Mouse (Mus musculus) mammary gland, adult 2 months (tissue): ENCODE data around the gene L3mbtl2. TPM values are rescaled to one million over a fixed set of nuclear protein-coding genes. Genes with fewer than 3 reads are reported as not detected.

Experiments used
- polyA plus RNA-seq: library from polyadenylated mRNA; depleted of rRNA; stranded (reverse); fragments of >200 nt; gene quantifications from 2 replicates; pipeline ENCODE4 v1.2.3, GENCODE M21; 2012; ENCODE audit warnings: low replicate concordance; rRNA removed

L3mbtl2 gene
- 14.1 and 16.4 TPM in 2 replicates for polyA plus RNA-seq

DNA sequence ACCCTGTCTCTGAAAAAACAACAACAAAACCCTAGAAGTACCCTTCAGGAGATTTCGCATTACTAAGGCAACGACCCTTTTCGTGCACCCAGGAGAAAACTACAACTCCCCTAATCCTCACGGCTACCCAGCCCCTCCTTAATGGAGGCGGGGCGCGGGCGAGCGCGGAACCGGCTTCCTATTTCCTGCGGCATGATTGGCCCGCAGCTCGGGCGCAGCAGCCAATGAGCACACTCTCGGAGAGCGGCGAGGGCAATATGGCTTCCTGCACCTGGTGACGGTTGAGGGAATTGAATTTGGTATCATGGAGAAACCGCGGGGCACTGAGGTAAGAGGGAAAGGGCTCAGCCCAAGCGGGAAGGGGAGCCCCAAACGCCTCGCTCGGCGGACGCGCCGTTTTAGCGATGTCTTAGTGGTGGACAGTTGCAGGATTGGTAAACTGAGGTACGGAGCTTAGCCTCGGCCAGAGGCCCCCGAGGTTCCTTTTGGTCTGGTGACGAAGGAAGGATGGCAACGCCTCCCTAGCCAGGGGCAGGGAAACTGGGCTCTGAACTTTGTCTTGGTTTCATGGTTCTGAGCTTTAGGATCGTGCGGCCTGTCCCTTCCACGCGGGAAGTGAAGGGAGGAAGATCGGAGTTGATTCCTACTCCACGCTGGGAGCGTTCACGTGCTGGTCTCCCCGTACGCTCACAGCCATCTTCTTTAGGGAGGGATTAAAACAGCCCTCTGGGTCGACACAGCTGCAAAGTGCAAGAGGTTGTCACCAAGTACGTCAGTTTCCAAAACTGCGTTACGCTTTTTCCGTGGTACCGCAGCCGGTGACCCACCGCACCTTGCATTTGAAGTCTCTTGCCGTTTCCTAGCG lies at the start of gene L3mbtl2:
Gene L3mbtl2, plus strand, starts transcription at position 193 of the 865 bp plus-strand sequence.

DNA sequence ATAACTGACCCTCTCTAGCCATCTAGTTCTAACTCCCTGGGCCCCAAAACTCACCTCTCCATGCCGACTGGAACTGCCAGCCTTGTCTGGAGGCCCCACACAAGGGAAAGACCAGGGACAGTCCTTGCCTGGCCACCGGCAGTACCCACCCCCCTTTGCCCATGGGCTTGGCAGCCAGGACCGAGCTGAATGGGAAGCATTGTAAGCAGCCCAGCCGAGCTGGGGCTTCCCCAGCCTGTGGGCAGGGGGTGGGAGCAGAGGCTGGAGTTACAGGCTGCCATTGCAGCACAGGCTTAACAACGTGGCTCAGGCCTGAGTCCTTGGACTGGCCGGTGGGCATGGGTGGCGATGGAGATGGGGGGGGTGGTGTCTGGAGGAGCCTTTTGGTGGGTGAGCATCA lies 33.5 kb downstream of the L3mbtl2 start, which contains the start of gene Chadl:
Gene Chadl, minus strand, starts transcription at position 113 of the 400 bp plus-strand sequence.

Other genes starting within 250 kb of the L3mbtl2 start
- 33.9 and 73.1 TPM in 2 replicates for gene Rbx1, start 197.6 kb upstream of the L3mbtl2 start, polyA plus RNA-seq
- 26.0 and 27.3 TPM in 2 replicates for gene Ep300, start 78.5 kb upstream of the L3mbtl2 start, polyA plus RNA-seq
- gene Chadl, start 33.4 kb downstream of the L3mbtl2 start, polyA plus RNA-seq, result 7.0 and 23.5 TPM in 2 replicates
- gene Zc3h7b, start 81.2 kb downstream of the L3mbtl2 start, polyA plus RNA-seq, result 33.6 and 43.6 TPM in 2 replicates
- 27.1 TPM in 2 replicates for gene Rangap1, start 81.6 kb downstream of the L3mbtl2 start, polyA plus RNA-seq
- 44.7 and 88.0 TPM in 2 replicates for gene Tef, start 138.5 kb downstream of the L3mbtl2 start, polyA plus RNA-seq
- gene Tob2, start 194.9 kb downstream of the L3mbtl2 start, polyA plus RNA-seq, result 40.9 and 55.8 TPM in 2 replicates
- 22.5 and 46.1 TPM in 2 replicates for gene Phf5a, start 208.0 kb downstream of the L3mbtl2 start, polyA plus RNA-seq
- 435 and 1,022 TPM in 2 replicates for gene Aco2, start 208.4 kb downstream of the L3mbtl2 start, polyA plus RNA-seq